Mouse (Mus musculus): ENCODE measurements around the gene Adtrp.

Gene Adtrp

GRCm38 (mm10) chr13:41847516-41848126 is at the start of gene Adtrp:
Gene Adtrp, minus strand, starts transcription at chr13:41847684.
- no peak for DNase-seq (ENCODE audit: low spot score)

- DNase-seq (ENCODE audit: low spot score) = no peak
These were observed 44.5 kb upstream of the Adtrp start for GRCm38 (mm10) chr13:41892016-41892415.

GRCm38 (mm10) chr13:41890618-41891017 is 43.1 kb upstream of the Adtrp start:
- no peak for DNase-seq (ENCODE audit: low spot score)

- no peak for DNase-seq (ENCODE audit: low spot score)
These were observed 42.7 kb upstream of the Adtrp start for GRCm38 (mm10) chr13:41890111-41890600.

GRCm38 (mm10) chr13:41888644-41889043 is 41.2 kb upstream of the Adtrp start:
- no peak for DNase-seq (ENCODE audit: low spot score)

- no peak for DNase-seq (ENCODE audit: low spot score)
These were observed 38.6 kb upstream of the Adtrp start for GRCm38 (mm10) chr13:41886120-41886519.

- DNase-seq (ENCODE audit: low spot score) = no peak
These were observed 36.3 kb upstream of the Adtrp start for GRCm38 (mm10) chr13:41883665-41884291.

GRCm38 (mm10) chr13:41881201-41881600 is 33.7 kb upstream of the Adtrp start:
- no peak for DNase-seq (ENCODE audit: low spot score)

- no peak for DNase-seq (ENCODE audit: low spot score)
These were observed 33.0 kb upstream of the Adtrp start for GRCm38 (mm10) chr13:41880525-41880924.

GRCm38 (mm10) chr13:41872686-41873085 is 25.2 kb upstream of the Adtrp start:
- DNase-seq (ENCODE audit: low spot score) = no peak

- no peak for DNase-seq (ENCODE audit: low spot score)
These were observed 24.7 kb upstream of the Adtrp start for GRCm38 (mm10) chr13:41872161-41872562.

GRCm38 (mm10) chr13:41867533-41867932 is 20.0 kb upstream of the Adtrp start:
- no peak for DNase-seq (ENCODE audit: low spot score)

GRCm38 (mm10) chr13:41865575-41865974 is 18.1 kb upstream of the Adtrp start:
- peak; percentile 7 for DNase-seq (ENCODE audit: low spot score)

- no peak for DNase-seq (ENCODE audit: low spot score)
These were observed 17.6 kb upstream of the Adtrp start for GRCm38 (mm10) chr13:41865071-41865470.

GRCm38 (mm10) chr13:41860603-41861405 is 13.3 kb upstream of the Adtrp start:
- no peak for DNase-seq (ENCODE audit: low spot score)

GRCm38 (mm10) chr13:41855206-41856185 is 8.0 kb upstream of the Adtrp start:
- no peak for DNase-seq (ENCODE audit: low spot score)

- DNase-seq (ENCODE audit: low spot score) = no peak
These were observed 3.4 kb upstream of the Adtrp start for GRCm38 (mm10) chr13:41850727-41851378.

GRCm38 (mm10) chr13:41846516-41846915 is 968 bp downstream of the Adtrp start:
- DNase-seq (ENCODE audit: low spot score) = no peak

GRCm38 (mm10) chr13:41845013-41845412 is 2.5 kb downstream of the Adtrp start:
- no peak for DNase-seq (ENCODE audit: low spot score)

GRCm38 (mm10) chr13:41844071-41844470 is 3.4 kb downstream of the Adtrp start:
- DNase-seq (ENCODE audit: low spot score) = no peak

GRCm38 (mm10) chr13:41833614-41834139 is 13.8 kb downstream of the Adtrp start:
- no peak for DNase-seq (ENCODE audit: low spot score)
